Mouse (Mus musculus): ENCODE results near the gene Endog. TPM values are rescaled to one million over a fixed set of nuclear protein-coding genes. Genes with fewer than 3 reads are reported as not detected.
"Not testable (repeated sequence)": the region's sequence is repeated elsewhere in the genome, so short reads cannot be mapped to it uniquely, and the experiment has no call there.

Gene Endog
- 21.9 and 26.5 TPM in 2 replicates for polyA plus RNA-seq (2014; fragmentation: Nextera tagmentation; extraction: Ambion mirVana)

- Histone ChIP-seq H3K27ac (replicated peaks; ENCODE audit: low read depth, low read length) (peak within 1 kb of the TSS; percentile 84), H3K4me1 (ENCODE audit: control insufficient read depth, insufficient read depth, low read length) (peaks cover 3% of the 10 kb centered on the region; the same call in 1 of the 2 replicates), H3K27me3 (replicated peaks; ENCODE audit: control insufficient read depth, insufficient read depth, low read length) (no peaks in the 10 kb centered on the region), H3K4me2 (ENCODE audit: low read depth, low read length) (peak within 1 kb of the TSS; percentile 93), H3K36me3 (ENCODE audit: control insufficient read depth, insufficient read depth, low read length) (peaks cover 36% of the 10 kb centered on the region), H3K9ac (ENCODE audit: low read depth, low read length) (peak within 1 kb of the TSS; percentile 77), H3K4me3 (ENCODE audit: low read depth, low read length) (peak within 1 kb of the TSS; percentile 67), H3K9me3 (ENCODE audit: control insufficient read depth, low read length) (peaks cover 4% of the 10 kb centered on the region)
- DNase-seq (ENCODE audit: low spot score) (peak; percentile 93), ATAC-seq (ENCODE audit: low read depth) (peak; percentile 97)
- under 1% methylated on average over 47 of the region's 75 CpGs for WGBS
These were observed at the start of gene Endog for GRCm38 (mm10) chr2:30171371-30171996. Gene Endog, plus strand, starts transcription at chr2:30171493.

- Histone ChIP-seq H3K4me2 (ENCODE audit: low read depth, low read length) (peak overlapping the region; percentile 82), H3K27ac (replicated peaks; ENCODE audit: low read depth, low read length) (no peak overlapping the region), H3K4me3 (ENCODE audit: low read depth, low read length) (peak overlapping the region; percentile 80; the same call in 1 of the 2 replicates), H3K4me1 (ENCODE audit: control insufficient read depth, insufficient read depth, low read length) (peaks cover 13% of the 10 kb centered on the region), H3K27me3 (replicated peaks; ENCODE audit: control insufficient read depth, insufficient read depth, low read length) (no peaks in the 10 kb centered on the region), H3K9me3 (ENCODE audit: control insufficient read depth, low read length) (no peaks in the 10 kb centered on the region), H3K9ac (ENCODE audit: low read depth, low read length) (no peak overlapping the region), H3K36me3 (ENCODE audit: control insufficient read depth, insufficient read depth, low read length) (no peaks in the 10 kb centered on the region; the same call in 1 of the 2 replicates)
- DNase-seq (ENCODE audit: low spot score) (no peak), ATAC-seq (ENCODE audit: low read depth) (no peak)
- WGBS, result 88% methylated on average over 5 of the region's 5 CpGs
These were observed 48.5 kb upstream of the Endog start for GRCm38 (mm10) chr2:30122766-30123165.

GRCm38 (mm10) chr2:30123729-30124471 is 47.4 kb upstream of the Endog start:
- Histone ChIP-seq H3K27me3 (replicated peaks; ENCODE audit: control insufficient read depth, insufficient read depth, low read length) (no peaks in the 10 kb centered on the region), H3K9me3 (ENCODE audit: control insufficient read depth, low read length) (no peaks in the 10 kb centered on the region), H3K36me3 (ENCODE audit: control insufficient read depth, insufficient read depth, low read length) (no peaks in the 10 kb centered on the region; the same call in 1 of the 2 replicates), H3K4me1 (ENCODE audit: control insufficient read depth, insufficient read depth, low read length) (peaks cover 13% of the 10 kb centered on the region), H3K4me2 (ENCODE audit: low read depth, low read length) (peak overlapping the region; percentile 82), H3K9ac (ENCODE audit: low read depth, low read length) (peak overlapping the region; percentile 87), H3K27ac (replicated peaks; ENCODE audit: low read depth, low read length) (peak overlapping the region; percentile 63), H3K4me3 (ENCODE audit: low read depth, low read length) (peak overlapping the region; percentile 80)
- ATAC-seq (ENCODE audit: low read depth) (peak; percentile 62), DNase-seq (ENCODE audit: low spot score) (no peak)
- WGBS, result 1% methylated on average over 26 of the region's 44 CpGs

- DNase-seq (ENCODE audit: low spot score) (peak; percentile 97), ATAC-seq (ENCODE audit: low read depth) (peak; percentile 98)
- Histone ChIP-seq H3K9me3 (ENCODE audit: control insufficient read depth, low read length) (no peaks in the 10 kb centered on the region), H3K4me1 (ENCODE audit: control insufficient read depth, insufficient read depth, low read length) (peaks cover 13% of the 10 kb centered on the region), H3K27ac (replicated peaks; ENCODE audit: low read depth, low read length) (peak within 1 kb of the TSS; percentile 63), H3K9ac (ENCODE audit: low read depth, low read length) (peak within 1 kb of the TSS; percentile 87), H3K4me2 (ENCODE audit: low read depth, low read length) (peak within 1 kb of the TSS; percentile 82), H3K27me3 (replicated peaks; ENCODE audit: control insufficient read depth, insufficient read depth, low read length) (no peaks in the 10 kb centered on the region), H3K4me3 (ENCODE audit: low read depth, low read length) (peak within 1 kb of the TSS; percentile 80), H3K36me3 (ENCODE audit: control insufficient read depth, insufficient read depth, low read length) (no peaks in the 10 kb centered on the region; the same call in 1 of the 2 replicates)
- WGBS, result 15% methylated on average over 17 of the region's 31 CpGs
These were observed 46.6 kb upstream of the Endog start, which contains the start of gene Zer1 for GRCm38 (mm10) chr2:30124472-30125274. Gene Zer1, minus strand, starts transcription at chr2:30124585.

GRCm38 (mm10) chr2:30128789-30129188 is 42.5 kb upstream of the Endog start:
- ATAC-seq (ENCODE audit: low read depth), result no peak
- H3K36me3 ChIP-seq (ENCODE audit: control insufficient read depth, insufficient read depth, low read length), result no peaks in the 10 kb centered on the region

GRCm38 (mm10) chr2:30130156-30130555 is 41.1 kb upstream of the Endog start:
- Histone ChIP-seq H3K9me3 (ENCODE audit: control insufficient read depth, low read length) (no peaks in the 10 kb centered on the region), H3K27ac (replicated peaks; ENCODE audit: low read depth, low read length) (no peak overlapping the region), H3K9ac (ENCODE audit: low read depth, low read length) (no peak overlapping the region), H3K4me2 (ENCODE audit: low read depth, low read length) (no peak overlapping the region), H3K4me1 (ENCODE audit: control insufficient read depth, insufficient read depth, low read length) (peaks cover 19% of the 10 kb centered on the region), H3K4me3 (ENCODE audit: low read depth, low read length) (no peak overlapping the region), H3K27me3 (replicated peaks; ENCODE audit: control insufficient read depth, insufficient read depth, low read length) (no peaks in the 10 kb centered on the region), H3K36me3 (ENCODE audit: control insufficient read depth, insufficient read depth, low read length) (peaks cover under 1% of the 10 kb centered on the region; the same call in 1 of the 2 replicates)
- ATAC-seq (ENCODE audit: low read depth) (no peak), DNase-seq (ENCODE audit: low spot score) (no peak)
- 79% methylated on average over 4 of the region's 4 CpGs for WGBS

More at GRCm38 (mm10) chr2:30128789-30129188, 42.5 kb upstream of the Endog start:
- 32% methylated on average over 2 of the region's 2 CpGs for WGBS
- H3K9me3 ChIP-seq (ENCODE audit: control insufficient read depth, low read length), result no peaks in the 10 kb centered on the region
- H3K4me2 ChIP-seq (ENCODE audit: low read depth, low read length), result no peak overlapping the region
- no peak overlapping the region for H3K27ac ChIP-seq (replicated peaks; ENCODE audit: low read depth, low read length)
- no peaks in the 10 kb centered on the region for H3K27me3 ChIP-seq (replicated peaks; ENCODE audit: control insufficient read depth, insufficient read depth, low read length)
- H3K4me1 ChIP-seq (ENCODE audit: control insufficient read depth, insufficient read depth, low read length), result peaks cover 15% of the 10 kb centered on the region
- H3K9ac ChIP-seq (ENCODE audit: low read depth, low read length), result no peak overlapping the region
- H3K4me3 ChIP-seq (ENCODE audit: low read depth, low read length), result no peak overlapping the region
- peak; percentile 60 for DNase-seq (ENCODE audit: low spot score)

GRCm38 (mm10) chr2:30131240-30131639 is 40.1 kb upstream of the Endog start:
- not testable (repeated sequence) for ATAC-seq (ENCODE audit: low read depth); DNase-seq (ENCODE audit: low spot score); H3K9ac ChIP-seq (ENCODE audit: low read depth, low read length); H3K4me2 ChIP-seq (ENCODE audit: low read depth, low read length); H3K27me3 ChIP-seq (replicated peaks; ENCODE audit: control insufficient read depth, insufficient read depth, low read length); H3K4me3 ChIP-seq (ENCODE audit: low read depth, low read length); H3K9me3 ChIP-seq (ENCODE audit: control insufficient read depth, low read length); H3K27ac ChIP-seq (replicated peaks; ENCODE audit: low read depth, low read length)
- H3K4me1 ChIP-seq (ENCODE audit: control insufficient read depth, insufficient read depth, low read length), result peaks cover 20% of the 10 kb centered on the region
- WGBS, result 48% methylated on average over 5 of the region's 5 CpGs
- H3K36me3 ChIP-seq (ENCODE audit: control insufficient read depth, insufficient read depth, low read length), result peaks cover 11% of the 10 kb centered on the region; the same call in 1 of the 2 replicates

Measured in embryonic facial prominence, embryonic 14.5 days (tissue).